Mouse (Mus musculus) frontal cortex, postnatal 10 days (tissue): ENCODE measurements at regions not wholly inside any gene's neighbourhood (a gene's known extent, or its start where the extent isn't known, plus 50 kb on each side); places are given as distances from the start of the nearest gene placed in this dataset.
A peak's percentile ranks its signal among the peaks of the same experiment; 100 is the strongest.

Experiments
- DNase-seq, 2 experiments: peaks; one replicate each; pipeline ENCODE4 v3.0.0; 2022; ENCODE audit warnings: low spot score in 2 of 2, mixed read lengths in 1 of 2

GRCm38 (mm10) chr9:85452196-85452857 is 125.2 kb upstream of the Tent5a start:
- DNase-seq, result no peak

DNA sequence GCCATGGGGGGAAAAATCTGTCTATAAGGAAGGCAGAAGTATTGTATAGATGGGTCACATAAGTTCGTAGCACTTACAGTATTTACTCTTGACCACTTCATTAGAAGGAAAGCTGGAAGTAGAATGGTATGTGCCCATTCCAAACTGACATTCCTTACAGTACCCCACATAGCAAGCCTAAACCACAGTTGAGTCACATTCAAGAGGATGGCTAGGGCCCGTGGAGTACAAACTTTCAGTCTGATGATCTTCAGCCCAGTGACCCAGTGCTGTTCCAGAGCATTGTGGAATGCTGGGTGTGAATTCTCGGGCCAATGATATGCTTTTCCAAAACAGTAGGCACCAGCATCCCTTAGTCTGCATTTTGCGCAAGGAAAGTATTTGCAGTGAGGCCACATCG is 124.2 kb upstream of the Tent5a start:
- no peak for DNase-seq

GRCm38 (mm10) chr9:85450877-85451276 is 123.7 kb upstream of the Tent5a start:
- no peak for DNase-seq

GRCm38 (mm10) chr9:85449493-85449892 is 122.3 kb upstream of the Tent5a start:
- DNase-seq, result no peak

- DNase-seq, result no peak
These were observed 115.8 kb upstream of the Tent5a start for GRCm38 (mm10) chr9:85442761-85443505.

GRCm38 (mm10) chr9:85439664-85440063 is 112.5 kb upstream of the Tent5a start:
- DNase-seq, result no peak

DNA sequence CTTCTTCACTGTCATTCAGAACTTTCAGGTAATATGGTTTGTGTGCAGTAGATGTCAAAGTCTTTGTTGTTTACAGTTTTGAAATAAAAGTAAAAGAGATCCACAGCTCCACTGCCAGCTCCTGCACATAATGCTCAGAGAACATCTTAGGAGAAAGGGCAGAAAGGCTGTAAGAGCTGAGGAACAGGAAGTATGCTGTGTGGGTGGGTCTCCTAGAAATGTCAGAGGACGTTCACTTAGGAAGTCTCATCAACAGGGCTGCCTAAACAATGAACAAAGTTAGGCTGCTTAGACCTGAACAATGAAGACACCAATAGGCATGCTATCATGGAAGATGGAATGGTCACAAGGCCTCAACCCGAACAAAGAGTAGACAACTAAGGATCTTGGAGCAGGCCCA is 105.1 kb upstream of the Tent5a start:
- DNase-seq, result no peak

DNA sequence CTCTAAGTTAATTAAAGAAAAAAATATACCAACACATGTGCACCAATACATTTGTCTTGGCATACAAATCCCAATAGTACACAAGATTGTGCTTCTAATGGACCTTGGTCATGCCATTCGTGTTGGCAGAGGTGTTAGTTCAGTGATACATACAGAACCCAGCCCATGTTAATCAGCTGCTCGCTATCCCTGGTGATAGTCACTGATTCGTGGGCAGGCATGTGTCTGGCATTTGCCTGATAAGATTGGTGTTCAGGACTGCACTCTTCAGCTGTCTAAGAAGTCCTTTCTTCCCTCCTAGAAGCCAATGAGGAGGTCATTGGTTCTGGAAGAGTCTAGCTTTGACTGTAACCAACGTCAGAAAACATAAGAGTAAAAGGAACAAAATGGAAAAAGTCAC is 99.7 kb upstream of the Tent5a start:
- DNase-seq, result no peak

- no peak for DNase-seq
These were observed 96.8 kb upstream of the Tent5a start for GRCm38 (mm10) chr9:85423908-85424307.

GRCm38 (mm10) chr9:85414391-85414790 is 87.2 kb upstream of the Tent5a start:
- DNase-seq, result no peak

- DNase-seq, result no peak
These were observed 86.7 kb upstream of the Tent5a start for GRCm38 (mm10) chr9:85413813-85414212.

GRCm38 (mm10) chr9:85410643-85411296 is 83.6 kb upstream of the Tent5a start:
- peak; percentile 60 to 64 for DNase-seq

GRCm38 (mm10) chr9:85409974-85410506 is 82.9 kb upstream of the Tent5a start:
- DNase-seq, result no peak

GRCm38 (mm10) chr9:85408461-85408860 is 81.3 kb upstream of the Tent5a start:
- DNase-seq, result no peak

DNA sequence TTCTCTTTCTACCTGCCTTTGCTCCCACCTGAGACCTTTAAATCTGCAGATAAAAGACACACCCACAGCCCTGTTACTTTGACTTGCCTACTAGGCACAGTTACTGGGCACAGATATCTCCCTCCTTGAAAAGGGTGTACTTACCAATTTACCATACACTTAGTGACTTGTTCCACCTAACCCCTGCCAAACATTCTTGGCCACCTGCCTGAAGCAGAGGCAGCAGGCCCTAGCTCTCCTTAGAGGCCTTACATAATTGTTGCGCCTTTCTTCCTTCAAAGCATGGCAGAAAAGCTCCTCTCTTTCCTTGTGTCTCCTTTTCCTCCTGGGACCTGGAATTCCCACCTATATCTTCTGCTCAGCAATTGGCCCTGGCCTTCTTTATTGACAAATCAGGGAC is 80.4 kb upstream of the Tent5a start:
- no peak for DNase-seq

DNA sequence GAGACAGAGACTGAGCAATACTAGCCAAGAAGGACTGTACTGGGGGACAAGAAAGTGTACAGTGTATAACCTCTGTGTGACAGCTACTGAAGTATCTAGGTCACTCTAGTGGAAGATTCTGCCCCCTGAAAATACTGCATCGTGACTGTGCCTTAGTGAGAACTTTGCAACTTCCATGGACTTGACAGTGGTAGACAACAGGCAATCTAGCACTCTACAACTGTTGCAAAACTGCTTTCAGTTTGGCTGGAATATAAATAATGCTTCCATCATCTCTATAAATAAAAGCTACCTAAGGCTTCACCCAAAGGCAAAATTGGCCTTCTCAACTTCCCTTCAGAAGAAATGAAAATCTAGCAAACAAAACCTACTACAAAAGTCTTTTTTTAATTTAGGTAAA is 74.6 kb upstream of the Tent5a start:
- DNase-seq, result no peak

- DNase-seq, result no peak
These were observed 73.6 kb upstream of the Tent5a start for GRCm38 (mm10) chr9:85400600-85401313.

- DNase-seq, result no peak
These were observed 67.8 kb upstream of the Tent5a start for GRCm38 (mm10) chr9:85394975-85395374.

GRCm38 (mm10) chr9:85391283-85391682 is 64.1 kb upstream of the Tent5a start:
- DNase-seq, result no peak

- no peak for DNase-seq
These were observed 61.7 kb upstream of the Tent5a start for GRCm38 (mm10) chr9:85388775-85389393.

DNA sequence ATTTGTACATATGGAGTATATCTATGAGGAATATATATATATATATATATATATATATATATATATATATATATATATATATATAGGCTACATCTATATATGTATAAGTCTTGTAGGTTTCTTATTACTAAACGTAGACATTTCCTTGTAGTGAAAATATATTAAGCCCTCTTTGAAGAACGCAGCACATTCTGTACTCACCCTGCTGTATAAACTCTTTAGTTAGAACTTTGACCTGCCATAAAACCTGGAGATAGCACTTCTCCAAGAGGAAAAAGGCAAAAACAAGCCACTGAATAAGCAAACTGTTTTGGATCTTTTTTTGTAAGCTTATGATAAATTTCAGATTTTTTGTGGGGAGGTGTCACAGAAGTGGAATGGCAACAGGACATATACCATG is 55.3 kb upstream of the Tent5a start:
- no peak for DNase-seq

DNA sequence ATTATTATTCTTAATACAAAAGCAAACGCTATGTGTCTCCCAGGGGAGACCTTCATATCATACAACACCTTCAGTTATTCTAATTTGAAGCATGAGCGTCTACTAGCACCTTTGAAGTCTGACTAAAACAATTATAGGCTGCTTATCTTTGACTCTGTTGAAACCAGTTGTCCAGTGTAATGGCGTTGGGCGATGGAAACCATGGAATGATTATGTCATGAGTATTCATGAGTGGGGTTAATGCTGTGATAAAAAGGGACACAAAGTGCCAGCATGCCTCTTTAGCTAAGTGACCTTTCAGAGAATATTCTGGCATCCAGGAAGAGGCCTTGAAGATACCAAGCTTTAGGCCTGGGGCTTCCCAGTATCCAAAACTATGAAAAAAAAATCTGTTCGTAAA is 53.6 kb upstream of the Tent5a start:
- no peak for DNase-seq
